Mouse (Mus musculus) lung, embryonic 14.5 days (tissue): ENCODE measurements around the gene Zfp36. TPM values are rescaled to one million over a fixed set of nuclear protein-coding genes. Genes with fewer than 3 reads are reported as not detected.

Source experiments
- ATAC-seq: fragments of 200-750 bp; cut with Nextera tagmentation; 2 replicates; pipeline ENCODE4 v1.8.0; 2017; ENCODE audit warnings: mild to moderate bottlenecking, moderate TSS enrichment, moderate library complexity; ENCODE audit not compliant: insufficient read depth
- DNase-seq: peaks from one replicate; pipeline ENCODE4 v3.0.0-alpha.2; 2015
- H3K27ac ChIP-seq: fragments of 300-500 bp; sonication (generic); 2 replicates; pipeline ENCODE4 v1.5.1; 2014; ENCODE audit warnings: low read depth, mild to moderate bottlenecking, moderate library complexity
- H3K27me3 ChIP-seq: fragments of 300-500 bp; sonication (generic); 2 replicates; pipeline ENCODE4 v1.6.1; 2014; ENCODE audit warnings: low read length, control low read depth; ENCODE audit not compliant: insufficient read depth
- H3K36me3 ChIP-seq: fragments of 300-500 bp; sonication (generic); 2 replicates; pipeline ENCODE4 v1.6.1; 2014; ENCODE audit warnings: control low read depth; ENCODE audit not compliant: insufficient read depth
- H3K4me1 ChIP-seq: fragments of 300-500 bp; sonication (generic); 2 replicates; pipeline ENCODE4 v1.6.1; 2014; ENCODE audit warnings: antibody characterized with exemption, control low read depth; ENCODE audit not compliant: insufficient read depth
- H3K4me2 ChIP-seq: fragments of 300-500 bp; sonication (generic); 2 replicates; pipeline ENCODE4 v1.6.1; 2014; ENCODE audit warnings: mild to moderate bottlenecking
- H3K4me3 ChIP-seq: fragments of 300-500 bp; sonication (generic); 2 replicates; pipeline ENCODE4 v1.5.1; 2014; ENCODE audit warnings: low read depth, low read length
- H3K9ac ChIP-seq: fragments of 300-500 bp; sonication (generic); 2 replicates; pipeline ENCODE4 v1.6.1; 2014
- H3K9me3 ChIP-seq: fragments of 300-500 bp; sonication (generic); 2 replicates; pipeline ENCODE4 v1.6.1; 2016; ENCODE audit warnings: low read depth, low read length, control low read depth
- CTCF ChIP-seq: IDR thresholded peaks from 2 replicates; pipeline ENCODE4 v1.5.1; 2016; ENCODE audit warnings: antibody characterized with exemption, low read depth
- WGBS: fragments of 180-500 bp; shearing (Covaris S2); extraction: QIAGEN DNeasy Blood & Tissue Kit; methylation state at CpG from one replicate; pipeline ENCODE4 v1.1.7; 2014; 5-methylcytosine and 5-hydroxymethylcytosine counted together
- polyA plus RNA-seq: library from polyadenylated mRNA; unstranded; fragments of >200 nt; fragmentation: Nextera tagmentation; extraction: Ambion mirVana; gene quantifications from 2 replicates; pipeline ENCODE4 v1.2.1, GENCODE M21; 2014

Gene Zfp36
- polyA plus RNA-seq, 1 experiment from 2014 or later: 13.2 TPM

GRCm38 (mm10) chr7:28370051-28370450 lies 10.0 kb downstream of the Zfp36 start:
- ATAC-seq (no peak), DNase-seq (no peak)
- WGBS: 89% methylated on average over 14 of the region's 14 CpGs
- Histone ChIP-seq H3K4me2 (peak overlapping the region; percentile 88), H3K36me3 (peaks cover 50% of the 10 kb centered on the region), H3K27me3 (no peaks in the 10 kb centered on the region), H3K9me3 (no peaks in the 10 kb centered on the region), H3K4me3 (peak overlapping the region; percentile 87), H3K9ac (peak overlapping the region; percentile 96), H3K4me1 (0 out of 2 replicates have a peak, but pooled peaks cover 10% of the 10 kb centered on the region), H3K27ac (no peak overlapping the region)
- TF ChIP-seq CTCF: no peak

- H3K27ac ChIP-seq: no peak overlapping the region
- no peak overlapping the region for H3K4me2 ChIP-seq
- no peaks in the 10 kb centered on the region for H3K9me3 ChIP-seq
- no peak overlapping the region for H3K9ac ChIP-seq
- H3K27me3 ChIP-seq: no peaks in the 10 kb centered on the region
- TF ChIP-seq CTCF: no peak
- no peak overlapping the region for H3K4me3 ChIP-seq
- ATAC-seq (no peak), DNase-seq (no peak)
- H3K4me1 ChIP-seq: 0 out of 2 replicates have a peak, but pooled peaks cover 10% of the 10 kb centered on the region
- H3K36me3 ChIP-seq: peaks cover 63% of the 10 kb centered on the region
- 94% methylated on average over 16 of the region's 16 CpGs for WGBS
These were observed 11.7 kb downstream of the Zfp36 start for GRCm38 (mm10) chr7:28368276-28368920.

GRCm38 (mm10) chr7:28367663-28368275 lies 12.3 kb downstream of the Zfp36 start:
- no peak for TF ChIP-seq CTCF

GRCm38 (mm10) chr7:28362441-28363060 lies 17.5 kb downstream of the Zfp36 start:
- H3K36me3 ChIP-seq: peaks cover 75% of the 10 kb centered on the region
- TF ChIP-seq CTCF: no peak
- H3K4me1 ChIP-seq: peaks cover 7% of the 10 kb centered on the region
- H3K4me2 ChIP-seq: no peak overlapping the region
- no peak for DNase-seq
- no peak overlapping the region for H3K9ac ChIP-seq
- H3K4me3 ChIP-seq: no peak overlapping the region
- no peaks in the 10 kb centered on the region for H3K27me3 ChIP-seq
- no peak overlapping the region for H3K27ac ChIP-seq
- no peak for ATAC-seq
- no peaks in the 10 kb centered on the region for H3K9me3 ChIP-seq
- WGBS: 83% methylated on average over 16 of the region's 16 CpGs

More at GRCm38 (mm10) chr7:28367663-28368275, 12.3 kb downstream of the Zfp36 start:
- ATAC-seq: no peak
- 0 out of 2 replicates have a peak, but pooled peaks cover 10% of the 10 kb centered on the region for H3K4me1 ChIP-seq
- no peak overlapping the region for H3K4me3 ChIP-seq
- DNase-seq: no peak
- H3K9ac ChIP-seq: no peak overlapping the region
- no peaks in the 10 kb centered on the region for H3K27me3 ChIP-seq
- peaks cover 64% of the 10 kb centered on the region for H3K36me3 ChIP-seq
- no peak overlapping the region for H3K4me2 ChIP-seq
- WGBS: 91% methylated on average over 16 of the region's 16 CpGs
- H3K27ac ChIP-seq: no peak overlapping the region
- no peaks in the 10 kb centered on the region for H3K9me3 ChIP-seq

- Histone ChIP-seq H3K4me2 (no peak overlapping the region), H3K9ac (no peak overlapping the region), H3K27me3 (no peaks in the 10 kb centered on the region), H3K27ac (no peak overlapping the region), H3K4me1 (peaks cover 13% of the 10 kb centered on the region), H3K4me3 (no peak overlapping the region), H3K9me3 (no peaks in the 10 kb centered on the region), H3K36me3 (peaks cover 67% of the 10 kb centered on the region)
- WGBS: 94% methylated on average over 19 of the region's 20 CpGs
- DNase-seq (no peak), ATAC-seq (no peak)
- TF ChIP-seq CTCF: no peak
These were observed 18.3 kb downstream of the Zfp36 start for GRCm38 (mm10) chr7:28361647-28362341.

- peaks cover 56% of the 10 kb centered on the region for H3K36me3 ChIP-seq
- no peak overlapping the region for H3K9ac ChIP-seq
- no peak for TF ChIP-seq CTCF
- H3K27me3 ChIP-seq: no peaks in the 10 kb centered on the region
- WGBS: 91% methylated on average over 6 of the region's 6 CpGs
- no peak for ATAC-seq
- DNase-seq: no peak
- H3K4me2 ChIP-seq: no peak overlapping the region
- no peak overlapping the region for H3K4me3 ChIP-seq
- H3K9me3 ChIP-seq: no peaks in the 10 kb centered on the region
- H3K4me1 ChIP-seq: peaks cover 13% of the 10 kb centered on the region
- H3K27ac ChIP-seq: no peak overlapping the region
These were observed 19.8 kb downstream of the Zfp36 start for GRCm38 (mm10) chr7:28360291-28360690.

GRCm38 (mm10) chr7:28359854-28360253 lies 20.2 kb downstream of the Zfp36 start:
- 81% methylated on average over 10 of the region's 10 CpGs for WGBS

More at GRCm38 (mm10) chr7:28359854-28360253, 20.2 kb downstream of the Zfp36 start:
- ATAC-seq: no peak
- no peak overlapping the region for H3K4me2 ChIP-seq
- no peaks in the 10 kb centered on the region for H3K9me3 ChIP-seq
- no peak for TF ChIP-seq CTCF
- no peaks in the 10 kb centered on the region for H3K27me3 ChIP-seq
- peaks cover 13% of the 10 kb centered on the region for H3K4me1 ChIP-seq
- no peak overlapping the region for H3K4me3 ChIP-seq
- H3K9ac ChIP-seq: no peak overlapping the region
- DNase-seq: no peak
- H3K27ac ChIP-seq: no peak overlapping the region
- peaks cover 55% of the 10 kb centered on the region for H3K36me3 ChIP-seq
